Mouse (Mus musculus) v-Abl transformed pro-B cells (cell line): ENCODE results near the gene Spon2.

Experiments
- in situ Hi-C, 2 experiments: fragments of 400-800 bp; cut with MboI; formaldehyde crosslinking; loops; one replicate each; pipeline ENCODE4 v1.15.1; 2025; ENCODE audit not compliant: unreplicated experiment in 2 of 2

Spon2 gene

GRCm38 (mm10) chr5:33218081-33218480 lies at the start of gene Spon2:
TSS of gene Spon2 (minus strand) at chr5:33218455.
- in situ Hi-C loops, result no loop called here

- in situ Hi-C loops, result loop anchor here (25.0 kb wide), 2 partner anchors 283 to 333 kb away; no protein-coding TSS in a partner anchor
These were observed 36.2 kb upstream of the Spon2 start for GRCm38 (mm10) chr5:33254416-33254815.

- in situ Hi-C loops, result no loop called here
These were observed 29.9 kb upstream of the Spon2 start for GRCm38 (mm10) chr5:33248186-33248585.

- in situ Hi-C loops, result no loop called here
These were observed 29.1 kb upstream of the Spon2 start for GRCm38 (mm10) chr5:33247387-33247786.

GRCm38 (mm10) chr5:33245701-33246100 lies 27.4 kb upstream of the Spon2 start:
- in situ Hi-C loops, result no loop called here

- in situ Hi-C loops, result no loop called here
These were observed 26.2 kb upstream of the Spon2 start for GRCm38 (mm10) chr5:33244377-33244920.

GRCm38 (mm10) chr5:33239934-33240333 lies 21.7 kb upstream of the Spon2 start:
- in situ Hi-C loops, result no loop called here

GRCm38 (mm10) chr5:33239111-33239714 lies 21.0 kb upstream of the Spon2 start:
- in situ Hi-C loops, result no loop called here

- in situ Hi-C loops, result no loop called here
These were observed 20.0 kb upstream of the Spon2 start for GRCm38 (mm10) chr5:33238256-33238645.

GRCm38 (mm10) chr5:33237600-33238255 lies 19.5 kb upstream of the Spon2 start:
- in situ Hi-C loops, result no loop called here

GRCm38 (mm10) chr5:33234391-33235031 lies 16.3 kb upstream of the Spon2 start:
- in situ Hi-C loops, result no loop called here

- in situ Hi-C loops, result no loop called here
These were observed 14.5 kb upstream of the Spon2 start for GRCm38 (mm10) chr5:33232791-33233190.

- in situ Hi-C loops, result no loop called here
These were observed 12.0 kb upstream of the Spon2 start for GRCm38 (mm10) chr5:33230285-33230684.

GRCm38 (mm10) chr5:33228428-33228827 lies 10.2 kb upstream of the Spon2 start:
- in situ Hi-C loops, result no loop called here

- in situ Hi-C loops, result no loop called here
These were observed 7.4 kb upstream of the Spon2 start for GRCm38 (mm10) chr5:33225673-33226072.

GRCm38 (mm10) chr5:33224491-33224890 lies 6.2 kb upstream of the Spon2 start:
- in situ Hi-C loops, result no loop called here

- in situ Hi-C loops, result no loop called here
These were observed 4.8 kb upstream of the Spon2 start for GRCm38 (mm10) chr5:33222841-33223744.

- in situ Hi-C loops, result no loop called here
These were observed 4.1 kb upstream of the Spon2 start for GRCm38 (mm10) chr5:33222389-33222788.

- in situ Hi-C loops, result no loop called here
These were observed 2.2 kb upstream of the Spon2 start for GRCm38 (mm10) chr5:33220350-33221044.

- in situ Hi-C loops, result no loop called here
These were observed 1.6 kb upstream of the Spon2 start for GRCm38 (mm10) chr5:33219831-33220230.
